Mouse (Mus musculus): ENCODE data around the gene Naip6. TPM values are rescaled to one million over a fixed set of nuclear protein-coding genes. Genes with fewer than 3 reads are reported as not detected.
"Not testable (repeated sequence)": the region's sequence is repeated elsewhere in the genome, so short reads cannot be mapped to it uniquely, and the experiment has no call there.

Gene Naip6
- polyA plus RNA-seq (2012; rRNA removed) (0.76 and 0.77 TPM in 2 replicates), polyA plus RNA-seq (2014; fragmentation: Nextera tagmentation; extraction: Ambion mirVana) (0.28 and 0.44 TPM in 2 replicates)

- not testable (repeated sequence) for H3K4me2 ChIP-seq (ENCODE audit: low read depth); H3K9ac ChIP-seq (replicated peaks); H3K4me1 ChIP-seq (replicated peaks; ENCODE audit: control insufficient read depth in 2 of 2, insufficient read depth in 2 of 2, low read length in 1 of 2); H3K36me3 ChIP-seq (replicated peaks; ENCODE audit: control insufficient read depth, insufficient read depth, low read depth); H3K9me3 ChIP-seq (ENCODE audit: control insufficient read depth, low read length); H3K27me3 ChIP-seq (ENCODE audit: control insufficient read depth, insufficient read depth, low read length); ATAC-seq (ENCODE audit: insufficient read depth); DNase-seq (ENCODE audit: low read depth in 3 of 3, low spot score in 3 of 3); H3K27ac ChIP-seq; H3K4me3 ChIP-seq (ENCODE audit: insufficient read depth in 1 of 2, low read depth in 2 of 2, low read length in 2 of 2)
- 23% methylated on average over 6 of the region's 6 CpGs for WGBS (ENCODE audit: insufficient replicate concordance)
These were observed at the start of gene Naip6 for GRCm38 (mm10) chr13:100317256-100317893. TSS of gene Naip6 (minus strand) at chr13:100317674.

DNA sequence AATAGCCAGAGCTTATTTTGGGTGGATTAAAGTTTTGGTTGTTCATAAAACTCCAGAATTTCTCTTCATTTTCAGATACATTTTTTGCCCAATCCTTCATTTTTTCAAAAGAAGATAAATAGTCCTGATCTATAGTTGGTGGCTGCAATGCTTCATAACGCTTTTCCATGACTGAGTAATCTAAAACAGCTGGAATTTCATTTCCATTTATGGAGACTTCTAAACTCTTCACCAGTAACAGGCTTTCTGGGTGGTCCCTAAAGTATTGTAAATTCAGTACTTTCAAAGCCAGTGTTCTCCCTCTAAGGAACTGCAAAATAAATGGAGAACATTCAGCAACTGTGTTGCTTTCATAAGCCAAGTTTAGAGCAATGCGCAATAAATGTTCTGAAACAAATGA is 34.8 kb upstream of the Naip6 start:
- not testable (repeated sequence) for H3K9ac ChIP-seq (replicated peaks); ATAC-seq (ENCODE audit: insufficient read depth); H3K27me3 ChIP-seq (ENCODE audit: control insufficient read depth, insufficient read depth, low read length); H3K27ac ChIP-seq; H3K9me3 ChIP-seq (ENCODE audit: control insufficient read depth, low read length); DNase-seq (ENCODE audit: low read depth in 3 of 3, low spot score in 3 of 3); H3K4me1 ChIP-seq (replicated peaks; ENCODE audit: control insufficient read depth in 2 of 2, insufficient read depth in 2 of 2, low read length in 1 of 2); H3K36me3 ChIP-seq (replicated peaks; ENCODE audit: control insufficient read depth, insufficient read depth, low read depth); H3K4me2 ChIP-seq (ENCODE audit: low read depth); H3K4me3 ChIP-seq (ENCODE audit: insufficient read depth in 1 of 2, low read depth in 2 of 2, low read length in 2 of 2)
- 68% methylated on average over 2 of the region's 2 CpGs for WGBS (ENCODE audit: insufficient replicate concordance)

GRCm38 (mm10) chr13:100349510-100350173 is 32.2 kb upstream of the Naip6 start:
- not testable (repeated sequence) for H3K27me3 ChIP-seq (ENCODE audit: control insufficient read depth, insufficient read depth, low read length); H3K4me2 ChIP-seq (ENCODE audit: low read depth); DNase-seq (ENCODE audit: low read depth in 3 of 3, low spot score in 3 of 3); H3K9ac ChIP-seq (replicated peaks); H3K4me1 ChIP-seq (replicated peaks; ENCODE audit: control insufficient read depth in 2 of 2, insufficient read depth in 2 of 2, low read length in 1 of 2); H3K4me3 ChIP-seq (ENCODE audit: insufficient read depth in 1 of 2, low read depth in 2 of 2, low read length in 2 of 2); H3K36me3 ChIP-seq (replicated peaks; ENCODE audit: control insufficient read depth, insufficient read depth, low read depth); H3K9me3 ChIP-seq (ENCODE audit: control insufficient read depth, low read length); ATAC-seq (ENCODE audit: insufficient read depth); H3K27ac ChIP-seq
- 43% methylated on average over 1 of the region's 2 CpGs for WGBS (ENCODE audit: insufficient replicate concordance)

- Histone ChIP-seq H3K27me3 (ENCODE audit: control insufficient read depth, insufficient read depth, low read length) (no peaks in the 10 kb centered on the region), H3K4me2 (ENCODE audit: low read depth) (no peak overlapping the region), H3K36me3 (replicated peaks; ENCODE audit: control insufficient read depth, insufficient read depth, low read depth) (no peaks in the 10 kb centered on the region), H3K4me3 (ENCODE audit: insufficient read depth in 1 of 2, low read depth in 2 of 2, low read length in 2 of 2) (no peak overlapping the region), H3K9ac (replicated peaks) (no peak overlapping the region), H3K27ac (no peak overlapping the region), H3K4me1 (replicated peaks; ENCODE audit: control insufficient read depth in 2 of 2, insufficient read depth in 2 of 2, low read length in 1 of 2) (no peaks in the 10 kb centered on the region), H3K9me3 (ENCODE audit: control insufficient read depth, low read length) (no peaks in the 10 kb centered on the region)
- no peak for ATAC-seq (ENCODE audit: insufficient read depth)
- 42% methylated on average over 2 of the region's 2 CpGs for WGBS (ENCODE audit: insufficient replicate concordance)
- DNase-seq (ENCODE audit: low read depth in 3 of 3, low spot score in 3 of 3), result no peak
- TF ChIP-seq CTCF (IDR thresholded peaks at IDR 0.05; ENCODE audit: low read depth), result no peak
- no peak for TF ChIP-seq EP300 (IDR thresholded peaks at IDR 0.05; ENCODE audit: low read depth)
These were observed 24.3 kb upstream of the Naip6 start for GRCm38 (mm10) chr13:100341822-100342221.

GRCm38 (mm10) chr13:100331728-100332127 is 14.3 kb upstream of the Naip6 start:
- not testable (repeated sequence) for H3K27me3 ChIP-seq (ENCODE audit: control insufficient read depth, insufficient read depth, low read length); DNase-seq (ENCODE audit: low read depth in 3 of 3, low spot score in 3 of 3); H3K27ac ChIP-seq; H3K4me2 ChIP-seq (ENCODE audit: low read depth); H3K9ac ChIP-seq (replicated peaks); H3K4me3 ChIP-seq (ENCODE audit: insufficient read depth in 1 of 2, low read depth in 2 of 2, low read length in 2 of 2); H3K9me3 ChIP-seq (ENCODE audit: control insufficient read depth, low read length); H3K4me1 ChIP-seq (replicated peaks; ENCODE audit: control insufficient read depth in 2 of 2, insufficient read depth in 2 of 2, low read length in 1 of 2); H3K36me3 ChIP-seq (replicated peaks; ENCODE audit: control insufficient read depth, insufficient read depth, low read depth); ATAC-seq (ENCODE audit: insufficient read depth)
- WGBS (ENCODE audit: insufficient replicate concordance), result 17% methylated on average over 5 of the region's 5 CpGs

DNA sequence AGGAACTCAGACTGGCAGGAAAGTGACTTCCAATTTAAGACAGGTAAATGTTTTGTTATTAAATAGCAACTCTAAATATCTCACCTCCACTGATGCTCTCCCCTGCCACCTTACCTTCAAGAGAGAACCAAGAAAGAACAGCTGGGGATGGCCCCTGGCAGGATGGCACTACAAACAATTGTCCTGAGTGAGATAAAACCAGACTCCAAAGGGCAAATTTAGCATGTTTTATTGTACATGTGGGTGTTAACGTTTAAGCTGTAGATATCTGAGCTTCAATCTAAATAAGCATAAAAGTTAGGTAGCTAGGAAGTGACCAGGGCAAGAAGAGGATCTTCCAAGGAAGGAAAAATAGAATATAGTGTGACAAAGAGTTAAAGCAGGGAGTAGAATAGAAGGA is 11.4 kb upstream of the Naip6 start:
- H3K36me3 ChIP-seq (replicated peaks; ENCODE audit: control insufficient read depth, insufficient read depth, low read depth); H3K27ac ChIP-seq; DNase-seq (ENCODE audit: low read depth in 3 of 3, low spot score in 3 of 3); H3K9ac ChIP-seq (replicated peaks); H3K27me3 ChIP-seq (ENCODE audit: control insufficient read depth, insufficient read depth, low read length); H3K4me3 ChIP-seq (ENCODE audit: insufficient read depth in 1 of 2, low read depth in 2 of 2, low read length in 2 of 2); ATAC-seq (ENCODE audit: insufficient read depth); H3K9me3 ChIP-seq (ENCODE audit: control insufficient read depth, low read length); H3K4me2 ChIP-seq (ENCODE audit: low read depth); H3K4me1 ChIP-seq (replicated peaks; ENCODE audit: control insufficient read depth in 2 of 2, insufficient read depth in 2 of 2, low read length in 1 of 2): not testable (repeated sequence)
- 19% methylated on average over 1 of the region's 1 CpGs for WGBS (ENCODE audit: insufficient replicate concordance)

DNA sequence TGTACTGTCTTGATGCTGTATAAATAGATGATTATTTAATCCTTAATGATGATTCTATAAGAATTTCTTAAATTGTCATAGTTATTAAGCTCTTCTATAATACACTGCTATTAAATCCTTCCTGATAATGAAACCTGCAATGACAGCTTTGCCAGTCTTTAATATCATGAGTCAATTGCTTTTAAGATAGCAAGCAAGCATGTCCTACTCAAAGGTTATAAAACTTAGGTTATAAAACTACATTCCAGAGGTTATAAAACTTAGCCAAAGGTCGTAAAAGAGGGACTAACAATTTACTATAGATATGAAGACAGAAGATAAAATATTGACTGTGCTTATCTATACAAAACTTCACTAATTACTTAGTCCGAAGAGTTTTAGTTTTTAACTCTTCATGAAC is 10.6 kb upstream of the Naip6 start:
- H3K4me1 ChIP-seq (replicated peaks; ENCODE audit: control insufficient read depth in 2 of 2, insufficient read depth in 2 of 2, low read length in 1 of 2); H3K36me3 ChIP-seq (replicated peaks; ENCODE audit: control insufficient read depth, insufficient read depth, low read depth); H3K9me3 ChIP-seq (ENCODE audit: control insufficient read depth, low read length); H3K27ac ChIP-seq; DNase-seq (ENCODE audit: low read depth in 3 of 3, low spot score in 3 of 3); H3K4me2 ChIP-seq (ENCODE audit: low read depth); ATAC-seq (ENCODE audit: insufficient read depth); H3K9ac ChIP-seq (replicated peaks); H3K27me3 ChIP-seq (ENCODE audit: control insufficient read depth, insufficient read depth, low read length); H3K4me3 ChIP-seq (ENCODE audit: insufficient read depth in 1 of 2, low read depth in 2 of 2, low read length in 2 of 2): not testable (repeated sequence)
- 38% methylated on average over 2 of the region's 2 CpGs for WGBS (ENCODE audit: insufficient replicate concordance)

All from liver, embryonic 14.5 days (tissue).